In the genomic region with DNA sequence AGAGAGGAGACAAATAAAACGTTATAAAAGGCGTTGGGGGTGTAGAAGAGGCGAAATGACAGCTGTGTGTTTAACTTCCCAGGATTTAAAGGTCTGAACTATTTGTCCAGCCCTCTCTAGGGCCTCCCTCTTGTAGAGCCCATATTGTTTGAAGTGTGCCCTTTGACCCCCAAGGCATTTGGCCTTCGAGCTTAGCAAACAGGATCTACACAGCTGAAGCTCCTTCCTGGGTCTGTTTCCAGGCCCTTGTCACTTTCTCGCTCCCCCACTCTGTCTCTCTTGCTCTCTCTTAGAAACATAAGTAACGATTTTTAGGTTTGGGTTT, we compare ENCODE assay signal across 11 mouse cellular contexts.
DNase-seq lines count a peak whose midpoint lies in the region; ATAC-seq and TF ChIP-seq lines count a peak whose summit lies in the region.
"Had no signal": no experiment of that assay in that cellular context is flagged by ENCODE, and none has a peak within 500 bp of the region (broad histone marks: within the 10 kb centered on the region; RNA-seq: fewer than 3 reads in every experiment).

No protein-coding gene starts in this region.

- TF ChIP-seq CTCF in lung, embryonic 14.5 days (IDR thresholded peaks at IDR 0.05; ENCODE audit: low read depth) = no peak

- peak overlapping the region; percentile 64; the same call in 1 of the 2 replicates for H3K4me2 ChIP-seq in heart, embryonic 12.5 days
- no peak overlapping the region; the same call in 1 of the 2 replicates for H3K4me2 ChIP-seq in lung, embryonic 14.5 days
- H3K4me2 ChIP-seq in intestine, embryonic 15.5 days (replicated peaks) = peak overlapping the region; percentile 71

- no peaks in the 10 kb centered on the region for H3K36me3 ChIP-seq in heart, embryonic 12.5 days
- no peaks in the 10 kb centered on the region for H3K36me3 ChIP-seq in lung, embryonic 14.5 days (ENCODE audit: insufficient read depth)
- H3K36me3 ChIP-seq in intestine, embryonic 15.5 days = no peaks in the 10 kb centered on the region

- intact Hi-C loops in heart, postnatal 25 days (cut with DNase I) = no loop called here

- 36% methylated on average over 6 of the region's 6 CpGs for WGBS in heart, embryonic 12.5 days
- WGBS in lung, embryonic 14.5 days = 18% methylated on average over 6 of the region's 6 CpGs
- WGBS in intestine, embryonic 15.5 days = 18% methylated on average over 6 of the region's 6 CpGs

- peak overlapping the region; percentile 52; the same call in 1 of the 2 replicates for H3K27ac ChIP-seq in heart, embryonic 12.5 days (ENCODE audit: poor library complexity, severe bottlenecking)
- H3K27ac ChIP-seq in lung, embryonic 14.5 days (ENCODE audit: low read depth) = peak overlapping the region; percentile 40; the same call in 1 of the 2 replicates
- 0 out of 2 replicates have a peak overlapping the region, but pooled peaks have one; percentile 27 for H3K27ac ChIP-seq in intestine, embryonic 15.5 days

- no peak for DNase-seq in heart, postnatal 25 days (ENCODE audit: low spot score)
- peak; percentile 38 for DNase-seq in lung, embryonic 14.5 days
- no peak for DNase-seq in lung, postnatal 25 days (ENCODE audit: low spot score)
- peak; percentile 24 for DNase-seq in retina, embryonic 14.5 days (ENCODE audit: low spot score)
- DNase-seq in adrenal gland, postnatal 14 days = no peak
- DNase-seq: adrenal gland, adult 8-10 months; cerebellum, adult 11-12 months; kidney, adult 11 months had no signal

- H3K4me1 ChIP-seq in heart, embryonic 12.5 days (replicated peaks) = peaks cover 28% of the 10 kb centered on the region
- H3K4me1 ChIP-seq in lung, embryonic 14.5 days (ENCODE audit: insufficient read depth) = peaks cover 9% of the 10 kb centered on the region; the same call in 1 of the 2 replicates
- peaks cover 15% of the 10 kb centered on the region for H3K4me1 ChIP-seq in intestine, embryonic 15.5 days (replicated peaks)

- H3K4me3 ChIP-seq in heart, embryonic 12.5 days = no peak overlapping the region
- H3K4me3 ChIP-seq in lung, embryonic 14.5 days (ENCODE audit: low read depth, low read length) = no peak overlapping the region
- H3K4me3 ChIP-seq in intestine, embryonic 15.5 days (replicated peaks) = no peak overlapping the region

- H3K9me3 ChIP-seq in heart, embryonic 12.5 days (replicated peaks) = no peaks in the 10 kb centered on the region
- H3K9me3 ChIP-seq in lung, embryonic 14.5 days (ENCODE audit: low read depth, low read length) = no peaks in the 10 kb centered on the region
- H3K9me3 ChIP-seq in intestine, embryonic 15.5 days = no peaks in the 10 kb centered on the region

- H3K27me3 ChIP-seq in heart, embryonic 12.5 days (replicated peaks) = no peaks in the 10 kb centered on the region
- no peaks in the 10 kb centered on the region for H3K27me3 ChIP-seq in lung, embryonic 14.5 days (ENCODE audit: insufficient read depth, low read length)
- H3K27me3 ChIP-seq in intestine, embryonic 15.5 days (replicated peaks) = no peaks in the 10 kb centered on the region

- no peak overlapping the region for H3K9ac ChIP-seq in heart, embryonic 12.5 days
- no peak overlapping the region for H3K9ac ChIP-seq in lung, embryonic 14.5 days
- H3K9ac ChIP-seq in intestine, embryonic 15.5 days = no peak overlapping the region

- no peak for ATAC-seq in heart, embryonic 12.5 days (ENCODE audit: insufficient number of reproducible peaks, low FRiP score)
- ATAC-seq in lung, embryonic 14.5 days (ENCODE audit: insufficient read depth) = no peak
- ATAC-seq in intestine, embryonic 15.5 days = peak; percentile 86
- ATAC-seq in activated CD4-positive, CD25-positive, alpha-beta regulatory T cell, adult 4 months = no peak

Comparison
In these comparisons a context has a peak if more than half of its experiments do, and no peak if none do; other contexts are left out.
1. DNase-seq: peak in lung, embryonic 14.5 days (single experiment) and retina, embryonic 14.5 days (single experiment); none in heart, postnatal 25 days (single experiment), lung, postnatal 25 days (single experiment) and adrenal gland, postnatal 14 days (single experiment).
2. Peak in every context shown above with its lines, with median percentiles within 50 percentile points of each other: H3K27ac ChIP-seq.